Mouse (Mus musculus): ENCODE results near the gene Dpp9. TPM values are rescaled to one million over a fixed set of nuclear protein-coding genes. Genes with fewer than 3 reads are reported as not detected.

Dpp9 gene
- polyA plus RNA-seq, 1 experiment from 2014 or later: 28.5 TPM

GRCm38 (mm10) chr17:56256239-56256881 is 37.7 kb upstream of the Dpp9 start, which contains the start of gene Fem1a:
Gene Fem1a (plus strand): TSS chr17:56256810.
- Histone ChIP-seq H3K4me2 (peak within 1 kb of the TSS; percentile 99), H3K36me3 (peaks cover 38% of the 10 kb centered on the region), H3K9ac (peak within 1 kb of the TSS; percentile 78), H3K4me1 (peaks cover 47% of the 10 kb centered on the region), H3K4me3 (peak within 1 kb of the TSS; percentile 85), H3K9me3 (replicated peaks) (no peaks in the 10 kb centered on the region), H3K27me3 (replicated peaks) (no peaks in the 10 kb centered on the region), H3K27ac (peak within 1 kb of the TSS; percentile 95)
- WGBS (ENCODE audit: insufficient replicate concordance): under 1% methylated on average over 28 of the region's 28 CpGs
- ATAC-seq: peak; percentile 88

- Histone ChIP-seq H3K4me1 (peaks cover 44% of the 10 kb centered on the region), H3K9ac (peak overlapping the region; percentile 68), H3K4me2 (peak overlapping the region; percentile 99), H3K9me3 (replicated peaks) (no peaks in the 10 kb centered on the region), H3K27me3 (replicated peaks) (no peaks in the 10 kb centered on the region), H3K36me3 (peaks cover 33% of the 10 kb centered on the region), H3K27ac (peak overlapping the region; percentile 95), H3K4me3 (peak overlapping the region; percentile 85)
- ATAC-seq: peak; percentile 86
- under 1% methylated on average over 32 of the region's 32 CpGs for WGBS (ENCODE audit: insufficient replicate concordance)
These were observed 37.1 kb upstream of the Dpp9 start for GRCm38 (mm10) chr17:56255863-56256238.

GRCm38 (mm10) chr17:56255429-56255828 is 36.7 kb upstream of the Dpp9 start:
- peaks cover 40% of the 10 kb centered on the region for H3K4me1 ChIP-seq
- no peaks in the 10 kb centered on the region for H3K27me3 ChIP-seq (replicated peaks)
- 17% methylated on average over 9 of the region's 9 CpGs for WGBS (ENCODE audit: insufficient replicate concordance)
- H3K9me3 ChIP-seq (replicated peaks): no peaks in the 10 kb centered on the region
- peaks cover 29% of the 10 kb centered on the region for H3K36me3 ChIP-seq
- 0 out of 2 replicates have a peak overlapping the region, but pooled peaks have one; percentile 37 for H3K27ac ChIP-seq
- H3K9ac ChIP-seq: no peak overlapping the region
- peak overlapping the region; percentile 18 for H3K4me3 ChIP-seq
- no peak for ATAC-seq
- peak overlapping the region; percentile 52 for H3K4me2 ChIP-seq

GRCm38 (mm10) chr17:56254695-56255094 is 36.0 kb upstream of the Dpp9 start:
- Histone ChIP-seq H3K36me3 (peaks cover 22% of the 10 kb centered on the region), H3K4me1 (peaks cover 33% of the 10 kb centered on the region), H3K4me2 (no peak overlapping the region), H3K27ac (no peak overlapping the region), H3K27me3 (replicated peaks) (no peaks in the 10 kb centered on the region), H3K9ac (no peak overlapping the region), H3K4me3 (no peak overlapping the region), H3K9me3 (replicated peaks) (no peaks in the 10 kb centered on the region)
- no peak for ATAC-seq
- 82% methylated on average over 4 of the region's 4 CpGs for WGBS (ENCODE audit: insufficient replicate concordance)

- H3K4me2 ChIP-seq: no peak overlapping the region
- H3K36me3 ChIP-seq: no peaks in the 10 kb centered on the region
- H3K27me3 ChIP-seq (replicated peaks): peaks cover 2% of the 10 kb centered on the region; the same call in 1 of the 2 replicates
- peaks cover 8% of the 10 kb centered on the region for H3K4me1 ChIP-seq
- 6% methylated on average over 6 of the region's 6 CpGs for WGBS (ENCODE audit: insufficient replicate concordance)
- no peak overlapping the region for H3K4me3 ChIP-seq
- H3K9me3 ChIP-seq (replicated peaks): no peaks in the 10 kb centered on the region
- no peak for ATAC-seq
- no peak overlapping the region for H3K9ac ChIP-seq
- no peak overlapping the region for H3K27ac ChIP-seq
These were observed 32.6 kb upstream of the Dpp9 start for GRCm38 (mm10) chr17:56251136-56251829.

GRCm38 (mm10) chr17:56245608-56246007 is 26.9 kb upstream of the Dpp9 start:
- no peaks in the 10 kb centered on the region for H3K36me3 ChIP-seq
- peaks cover 27% of the 10 kb centered on the region for H3K27me3 ChIP-seq (replicated peaks)
- no peak overlapping the region for H3K27ac ChIP-seq
- H3K9ac ChIP-seq: no peak overlapping the region
- no peaks in the 10 kb centered on the region for H3K9me3 ChIP-seq (replicated peaks)
- no peak overlapping the region for H3K4me3 ChIP-seq
- no peak for ATAC-seq
- no peak overlapping the region for H3K4me2 ChIP-seq
- 54% methylated on average over 7 of the region's 7 CpGs for WGBS (ENCODE audit: insufficient replicate concordance)
- H3K4me1 ChIP-seq: peaks cover 5% of the 10 kb centered on the region; the same call in 1 of the 2 replicates

- Histone ChIP-seq H3K27me3 (replicated peaks) (peaks cover 35% of the 10 kb centered on the region), H3K4me3 (no peak overlapping the region)
These were observed 23.1 kb upstream of the Dpp9 start for GRCm38 (mm10) chr17:56241541-56242401.

GRCm38 (mm10) chr17:56233818-56234469 is 15.2 kb upstream of the Dpp9 start:
- H3K4me1 ChIP-seq: peaks cover 5% of the 10 kb centered on the region; the same call in 1 of the 2 replicates
- H3K36me3 ChIP-seq: no peaks in the 10 kb centered on the region
- 4% methylated on average over 14 of the region's 14 CpGs for WGBS (ENCODE audit: insufficient replicate concordance)
- H3K27me3 ChIP-seq (replicated peaks): peaks cover 9% of the 10 kb centered on the region; the same call in 1 of the 2 replicates
- ATAC-seq: peak; percentile 55
- no peak overlapping the region for H3K9ac ChIP-seq
- H3K4me2 ChIP-seq: peak overlapping the region; percentile 7; the same call in 1 of the 2 replicates
- H3K9me3 ChIP-seq (replicated peaks): no peaks in the 10 kb centered on the region
- no peak overlapping the region for H3K4me3 ChIP-seq
- H3K27ac ChIP-seq: no peak overlapping the region

More at GRCm38 (mm10) chr17:56241541-56242401, 23.1 kb upstream of the Dpp9 start:
- Histone ChIP-seq H3K9me3 (replicated peaks) (no peaks in the 10 kb centered on the region), H3K27ac (no peak overlapping the region), H3K4me2 (no peak overlapping the region), H3K9ac (no peak overlapping the region), H3K36me3 (no peaks in the 10 kb centered on the region), H3K4me1 (peaks cover 5% of the 10 kb centered on the region; the same call in 1 of the 2 replicates)
- 2% methylated on average over 33 of the region's 33 CpGs for WGBS (ENCODE audit: insufficient replicate concordance)
- ATAC-seq: no peak

GRCm38 (mm10) chr17:56233389-56233788 is 14.7 kb upstream of the Dpp9 start:
- ATAC-seq: no peak
- Histone ChIP-seq H3K27ac (no peak overlapping the region), H3K9me3 (replicated peaks) (no peaks in the 10 kb centered on the region), H3K4me1 (peaks cover 5% of the 10 kb centered on the region; the same call in 1 of the 2 replicates), H3K4me2 (peak overlapping the region; percentile 7; the same call in 1 of the 2 replicates), H3K27me3 (replicated peaks) (peaks cover 13% of the 10 kb centered on the region; the same call in 1 of the 2 replicates), H3K9ac (no peak overlapping the region), H3K4me3 (no peak overlapping the region), H3K36me3 (no peaks in the 10 kb centered on the region)
- WGBS (ENCODE audit: insufficient replicate concordance): 53% methylated on average over 8 of the region's 8 CpGs

- H3K9me3 ChIP-seq (replicated peaks): no peaks in the 10 kb centered on the region
- no peaks in the 10 kb centered on the region for H3K36me3 ChIP-seq
- 59% methylated on average over 10 of the region's 10 CpGs for WGBS (ENCODE audit: insufficient replicate concordance)
- H3K27ac ChIP-seq: no peak overlapping the region
- H3K27me3 ChIP-seq (replicated peaks): peaks cover 21% of the 10 kb centered on the region
- no peak overlapping the region for H3K4me2 ChIP-seq
- H3K9ac ChIP-seq: no peak overlapping the region
- ATAC-seq: no peak
- H3K4me3 ChIP-seq: no peak overlapping the region
- peaks cover 7% of the 10 kb centered on the region for H3K4me1 ChIP-seq
These were observed 11.2 kb upstream of the Dpp9 start for GRCm38 (mm10) chr17:56229943-56230342.

GRCm38 (mm10) chr17:56226566-56226965 is 7.9 kb upstream of the Dpp9 start:
- Histone ChIP-seq H3K27me3 (replicated peaks) (peaks cover 12% of the 10 kb centered on the region), H3K4me1 (peaks cover 5% of the 10 kb centered on the region; the same call in 1 of the 2 replicates), H3K9me3 (replicated peaks) (no peaks in the 10 kb centered on the region), H3K4me2 (no peak overlapping the region), H3K27ac (no peak overlapping the region), H3K9ac (no peak overlapping the region), H3K4me3 (no peak overlapping the region), H3K36me3 (no peaks in the 10 kb centered on the region)
- WGBS (ENCODE audit: insufficient replicate concordance): 46% methylated on average over 3 of the region's 3 CpGs
- no peak for ATAC-seq
